Mouse (Mus musculus): Measurements from ENCODE around the gene Col6a1. TPM values are rescaled to one million over a fixed set of nuclear protein-coding genes. Genes with fewer than 3 reads are reported as not detected.

Gene Col6a1
- polyA plus RNA-seq, 1 experiment: 15.4 TPM

DNA sequence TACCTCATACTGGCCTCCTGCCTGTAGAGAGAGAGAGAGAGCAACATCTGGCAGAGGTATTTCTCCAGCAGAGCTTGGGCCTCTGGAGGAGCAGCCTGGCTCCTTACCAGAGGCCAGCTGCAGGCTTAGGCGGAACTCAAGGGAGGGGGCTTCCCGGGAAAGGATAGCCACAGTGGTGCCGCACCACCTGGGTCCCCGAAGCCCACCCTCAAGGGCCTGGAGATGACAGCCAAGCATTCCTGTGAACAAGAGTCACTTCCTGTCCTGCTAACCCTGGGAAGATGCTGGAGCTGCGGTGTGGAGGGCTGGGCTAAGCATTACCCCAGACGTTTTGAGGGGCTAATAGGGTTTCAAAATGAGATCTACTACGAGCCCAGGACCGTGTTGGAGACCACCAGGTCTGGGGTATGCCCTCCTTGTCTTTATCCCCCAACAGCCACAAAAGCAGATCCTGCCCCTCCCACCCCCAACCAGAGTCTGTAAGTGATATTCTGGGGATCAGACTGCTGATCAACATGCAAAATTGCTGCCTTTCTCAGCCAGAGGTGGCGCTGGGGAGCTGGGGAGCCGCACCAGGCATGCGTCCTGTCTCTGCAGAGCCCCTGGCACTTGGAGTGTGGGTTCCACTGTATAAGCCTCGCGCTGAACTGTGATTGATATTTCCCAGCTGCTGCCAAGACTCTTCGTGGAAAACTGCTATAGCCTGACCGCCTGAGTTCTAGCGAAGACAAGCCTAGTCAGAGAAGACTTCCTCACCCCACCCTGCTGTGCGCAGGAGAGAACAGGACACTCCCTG, 7.1 kb upstream of the Col6a1 start:
- TF ChIP-seq POLR2A (IDR thresholded peaks at IDR 0.05; ENCODE audit: control insufficient read depth, low read depth, low read length): no peak
- peak; percentile 49; the same call in 1 of the 2 replicates for TF ChIP-seq CTCF (IDR thresholded peaks at IDR 0.05; ENCODE audit: control insufficient read depth, insufficient read depth, insufficient replicate concordance, low read depth, low read length)
- H3K4me3 ChIP-seq (ENCODE audit: control insufficient read depth, low read depth, low read length): no peak overlapping the region
- H3K27ac ChIP-seq (ENCODE audit: control insufficient read depth, insufficient read depth, low read depth, low read length): no peak overlapping the region; the same call in 1 of the 2 replicates
- no peaks in the 10 kb centered on the region for H3K27me3 ChIP-seq (ENCODE audit: control insufficient read depth, insufficient read depth, low read length)
- H3K4me1 ChIP-seq (ENCODE audit: control insufficient read depth, insufficient read depth, low read length): peaks cover 4% of the 10 kb centered on the region
- H3K36me3 ChIP-seq (ENCODE audit: control insufficient read depth, insufficient read depth, low read length): no peaks in the 10 kb centered on the region

DNA sequence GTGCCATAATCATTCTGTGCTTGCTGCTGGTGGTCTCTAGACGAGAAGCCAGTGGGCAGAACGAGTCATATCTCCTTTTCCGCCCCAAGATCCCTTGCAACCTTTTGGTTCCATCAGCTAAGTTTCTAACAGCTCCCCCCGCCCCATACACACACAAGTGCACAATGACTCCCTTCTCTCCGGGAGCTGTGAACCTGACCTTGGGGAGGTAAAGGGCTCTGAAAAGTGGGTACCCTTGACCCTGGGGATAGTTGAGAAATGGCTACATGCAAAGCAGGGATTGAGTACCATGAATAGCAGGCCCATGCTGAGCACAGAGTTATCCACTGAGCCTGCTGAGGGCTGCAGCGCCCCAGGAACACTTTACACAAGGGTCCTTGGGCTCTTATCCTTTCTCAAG, 6.4 kb upstream of the Col6a1 start:
- TF ChIP-seq POLR2A (IDR thresholded peaks at IDR 0.05; ENCODE audit: control insufficient read depth, low read depth, low read length) (no peak), CTCF (IDR thresholded peaks at IDR 0.05; ENCODE audit: control insufficient read depth, insufficient read depth, insufficient replicate concordance, low read depth, low read length) (no peak)
- H3K27me3 ChIP-seq (ENCODE audit: control insufficient read depth, insufficient read depth, low read length): no peaks in the 10 kb centered on the region
- H3K27ac ChIP-seq (ENCODE audit: control insufficient read depth, insufficient read depth, low read depth, low read length): no peak overlapping the region
- no peak overlapping the region for H3K4me3 ChIP-seq (ENCODE audit: control insufficient read depth, low read depth, low read length)
- H3K4me1 ChIP-seq (ENCODE audit: control insufficient read depth, insufficient read depth, low read length): peaks cover 9% of the 10 kb centered on the region
- H3K36me3 ChIP-seq (ENCODE audit: control insufficient read depth, insufficient read depth, low read length): no peaks in the 10 kb centered on the region

DNA sequence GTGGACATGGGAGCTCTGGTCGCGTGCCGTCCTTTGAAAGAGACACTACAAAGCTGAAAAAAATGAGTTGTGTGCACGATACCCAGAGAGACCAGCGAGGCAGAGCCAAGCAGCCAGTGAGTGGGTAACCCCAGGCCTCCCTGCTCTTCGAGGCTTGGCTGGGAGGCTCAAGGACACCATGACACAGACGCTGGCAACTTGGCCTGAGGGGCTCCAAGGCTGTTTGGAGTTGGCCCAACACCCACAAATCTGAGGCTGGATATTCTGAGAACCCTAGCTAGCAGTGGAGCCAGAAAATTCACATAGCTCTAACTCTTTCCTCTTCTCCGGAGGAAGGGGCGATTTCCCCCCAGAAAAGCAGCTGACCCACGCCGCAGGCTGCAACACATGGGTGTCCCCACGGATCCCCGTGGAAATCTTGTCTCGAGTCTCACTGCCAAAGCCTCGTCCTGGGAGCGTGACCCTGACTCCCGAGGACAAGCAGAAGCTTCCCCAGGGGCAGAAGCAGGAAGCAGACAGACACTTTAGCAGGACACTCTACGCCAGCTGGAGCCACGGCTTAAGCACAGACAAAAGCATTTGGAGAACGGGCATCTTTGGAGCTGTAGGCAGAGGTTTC, 5.8 kb upstream of the Col6a1 start:
- Histone ChIP-seq H3K27me3 (ENCODE audit: control insufficient read depth, insufficient read depth, low read length) (no peaks in the 10 kb centered on the region), H3K27ac (ENCODE audit: control insufficient read depth, insufficient read depth, low read depth, low read length) (no peak overlapping the region), H3K4me1 (ENCODE audit: control insufficient read depth, insufficient read depth, low read length) (peaks cover 9% of the 10 kb centered on the region), H3K36me3 (ENCODE audit: control insufficient read depth, insufficient read depth, low read length) (no peaks in the 10 kb centered on the region), H3K4me3 (ENCODE audit: control insufficient read depth, low read depth, low read length) (no peak overlapping the region)
- TF ChIP-seq CTCF (IDR thresholded peaks at IDR 0.05; ENCODE audit: control insufficient read depth, insufficient read depth, insufficient replicate concordance, low read depth, low read length) (no peak), POLR2A (IDR thresholded peaks at IDR 0.05; ENCODE audit: control insufficient read depth, low read depth, low read length) (no peak)

DNA sequence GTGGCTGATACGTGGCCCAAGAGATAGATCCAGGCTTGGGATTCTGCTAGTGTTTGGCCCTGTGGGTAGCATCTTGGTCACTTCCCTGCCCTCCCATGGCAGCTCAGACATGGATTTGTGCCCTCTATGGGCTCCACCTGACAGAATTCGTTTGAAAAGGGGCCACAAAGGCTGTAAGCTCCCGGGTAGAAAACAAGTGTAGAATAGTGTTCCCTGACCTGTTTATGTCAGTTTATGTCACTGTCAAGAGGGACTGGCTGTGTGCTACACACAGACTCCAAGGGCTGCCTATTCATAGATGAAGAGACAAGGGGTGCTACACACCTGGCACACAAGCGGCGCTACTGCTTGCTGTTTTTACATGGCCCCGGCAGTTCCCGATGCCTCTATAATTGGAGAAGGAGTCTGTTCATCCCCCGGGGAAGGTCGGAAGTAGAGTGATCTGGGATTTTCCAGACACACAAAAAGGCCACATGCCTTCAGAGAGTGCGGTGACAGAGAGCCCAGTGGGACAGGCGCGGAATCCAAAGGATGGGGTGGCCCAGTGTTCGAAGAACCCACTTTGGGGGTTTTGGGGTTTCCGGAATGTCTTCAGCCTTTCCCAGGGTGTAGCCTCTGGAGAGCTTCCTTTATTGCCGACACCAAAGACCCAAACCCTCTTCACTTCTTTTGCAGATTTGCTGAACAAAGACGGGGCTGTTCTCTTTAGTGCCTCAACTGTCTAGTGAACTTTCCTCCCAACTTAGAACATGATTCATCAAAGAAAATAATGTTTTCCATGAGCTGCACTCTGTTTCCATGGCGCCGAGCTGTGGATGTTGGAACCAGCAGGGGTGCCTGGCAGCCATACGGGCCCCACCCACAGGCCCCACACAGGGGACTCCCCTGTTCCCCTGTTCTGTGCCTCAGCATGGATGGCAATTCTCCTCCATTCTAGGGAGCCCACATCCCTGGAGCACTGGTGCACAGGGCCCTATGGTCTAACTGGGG, 4.0 kb upstream of the Col6a1 start:
- Histone ChIP-seq H3K36me3 (ENCODE audit: control insufficient read depth, insufficient read depth, low read length) (no peaks in the 10 kb centered on the region), H3K4me3 (ENCODE audit: control insufficient read depth, low read depth, low read length) (no peak overlapping the region), H3K4me1 (ENCODE audit: control insufficient read depth, insufficient read depth, low read length) (peaks cover 9% of the 10 kb centered on the region), H3K27me3 (ENCODE audit: control insufficient read depth, insufficient read depth, low read length) (no peaks in the 10 kb centered on the region), H3K27ac (ENCODE audit: control insufficient read depth, insufficient read depth, low read depth, low read length) (no peak overlapping the region)
- TF ChIP-seq CTCF (IDR thresholded peaks at IDR 0.05; ENCODE audit: control insufficient read depth, insufficient read depth, insufficient replicate concordance, low read depth, low read length) (no peak), POLR2A (IDR thresholded peaks at IDR 0.05; ENCODE audit: control insufficient read depth, low read depth, low read length) (no peak)

DNA sequence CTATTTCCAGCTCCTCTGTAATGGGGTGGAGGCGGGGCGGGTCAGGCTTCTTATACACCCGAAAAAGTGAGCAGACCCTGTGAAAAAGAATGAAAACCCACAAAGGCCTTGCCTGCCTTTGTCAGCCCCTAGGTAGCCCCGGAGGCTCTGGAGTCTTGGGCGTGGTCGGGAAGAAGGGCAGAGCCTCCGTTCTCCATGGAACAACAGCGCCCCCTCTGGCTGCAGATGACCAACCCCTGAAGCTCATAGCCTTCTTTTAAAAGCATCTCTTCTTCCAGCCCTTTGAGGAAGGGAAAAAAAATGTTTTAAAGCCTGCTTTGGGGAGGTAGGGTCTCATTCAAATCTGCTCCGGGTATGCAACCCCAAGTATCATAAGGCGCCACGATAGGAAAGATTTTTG, 2.4 kb upstream of the Col6a1 start:
- H3K27me3 ChIP-seq (ENCODE audit: control insufficient read depth, insufficient read depth, low read length): no peaks in the 10 kb centered on the region
- TF ChIP-seq POLR2A (IDR thresholded peaks at IDR 0.05; ENCODE audit: control insufficient read depth, low read depth, low read length) (no peak), CTCF (IDR thresholded peaks at IDR 0.05; ENCODE audit: control insufficient read depth, insufficient read depth, insufficient replicate concordance, low read depth, low read length) (peak; percentile 77)
- H3K27ac ChIP-seq (ENCODE audit: control insufficient read depth, insufficient read depth, low read depth, low read length): no peak overlapping the region
- H3K4me1 ChIP-seq (ENCODE audit: control insufficient read depth, insufficient read depth, low read length): peaks cover 11% of the 10 kb centered on the region
- no peak overlapping the region for H3K4me3 ChIP-seq (ENCODE audit: control insufficient read depth, low read depth, low read length)
- no peaks in the 10 kb centered on the region for H3K36me3 ChIP-seq (ENCODE audit: control insufficient read depth, insufficient read depth, low read length)

DNA sequence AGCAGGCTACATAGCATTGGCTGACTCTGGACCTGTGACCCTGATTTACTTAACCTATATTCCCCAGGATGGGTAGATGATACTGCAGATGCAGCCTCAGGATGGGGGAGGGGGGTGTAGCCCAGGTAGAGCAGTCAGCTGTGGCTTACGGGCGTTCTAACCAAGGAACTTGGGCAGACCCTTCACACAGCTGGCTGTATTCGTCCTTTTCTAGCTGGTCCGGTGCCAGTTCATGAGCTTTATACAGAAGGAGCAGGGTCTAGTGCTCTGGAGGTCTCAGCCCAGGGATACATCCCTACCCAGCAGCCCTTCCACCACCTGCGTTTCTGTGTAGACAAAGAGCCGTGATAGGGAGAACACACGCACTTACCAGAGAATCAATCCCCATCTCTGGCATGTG, 1.3 kb upstream of the Col6a1 start:
- H3K4me1 ChIP-seq (ENCODE audit: control insufficient read depth, insufficient read depth, low read length): peaks cover 15% of the 10 kb centered on the region
- H3K4me3 ChIP-seq (ENCODE audit: control insufficient read depth, low read depth, low read length): no peak overlapping the region
- TF ChIP-seq POLR2A (IDR thresholded peaks at IDR 0.05; ENCODE audit: control insufficient read depth, low read depth, low read length): no peak
- H3K27me3 ChIP-seq (ENCODE audit: control insufficient read depth, insufficient read depth, low read length): no peaks in the 10 kb centered on the region
- no peaks in the 10 kb centered on the region for H3K36me3 ChIP-seq (ENCODE audit: control insufficient read depth, insufficient read depth, low read length)
- H3K27ac ChIP-seq (ENCODE audit: control insufficient read depth, insufficient read depth, low read depth, low read length): no peak overlapping the region

DNA sequence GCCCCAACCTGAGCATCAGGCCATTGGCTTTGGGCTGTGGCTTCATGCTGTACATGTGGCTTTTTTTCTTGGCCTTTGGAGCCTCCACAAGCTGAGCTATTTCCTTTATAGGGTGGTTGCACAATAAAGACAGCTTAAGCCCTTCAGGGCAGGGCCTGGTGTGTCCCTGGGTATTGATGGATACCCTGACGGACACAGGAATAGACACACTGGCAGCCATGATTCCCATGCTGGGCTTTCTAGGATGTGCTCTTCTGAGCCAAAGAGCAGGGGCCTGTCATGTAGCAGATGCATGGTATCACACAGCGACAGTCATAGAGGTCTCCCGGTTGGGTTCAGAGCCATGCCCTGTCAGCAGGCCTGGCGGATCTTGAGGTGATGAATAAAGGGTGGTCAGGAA, 898 bp upstream of the Col6a1 start:
- Histone ChIP-seq H3K27ac (ENCODE audit: control insufficient read depth, insufficient read depth, low read depth, low read length) (no peak overlapping the region), H3K27me3 (ENCODE audit: control insufficient read depth, insufficient read depth, low read length) (no peaks in the 10 kb centered on the region), H3K4me3 (ENCODE audit: control insufficient read depth, low read depth, low read length) (no peak overlapping the region), H3K4me1 (ENCODE audit: control insufficient read depth, insufficient read depth, low read length) (peaks cover 15% of the 10 kb centered on the region), H3K36me3 (ENCODE audit: control insufficient read depth, insufficient read depth, low read length) (no peaks in the 10 kb centered on the region)
- TF ChIP-seq CTCF (IDR thresholded peaks at IDR 0.05; ENCODE audit: control insufficient read depth, insufficient read depth, insufficient replicate concordance, low read depth, low read length) (no peak), POLR2A (IDR thresholded peaks at IDR 0.05; ENCODE audit: control insufficient read depth, low read depth, low read length) (no peak)
